Mouse (Mus musculus) erythroblast, embryonic 14.5 days (primary cell): Measurements from ENCODE around the gene Adamts10. TPM values are rescaled to one million over a fixed set of nuclear protein-coding genes. Genes with fewer than 3 reads are reported as not detected.

Source experiments
- H3K27me3 ChIP-seq: 2 replicates; pipeline ENCODE4 v1.6.1; 2012; ENCODE audit warnings: inconsistent platforms; ENCODE audit not compliant: control insufficient read depth
- H3K36me3 ChIP-seq: 2 replicates; pipeline ENCODE4 v1.6.1; 2012; ENCODE audit warnings: mild to moderate bottlenecking, inconsistent platforms; ENCODE audit not compliant: control insufficient read depth
- H3K4me1 ChIP-seq: 2 replicates; pipeline ENCODE4 v1.6.1; 2012; ENCODE audit warnings: inconsistent platforms; ENCODE audit not compliant: control insufficient read depth
- H3K4me3 ChIP-seq: replicated peaks from 2 replicates; pipeline ENCODE3; 2012; ENCODE audit warnings: moderate library complexity, mild to moderate bottlenecking, inconsistent platforms
- H3K9me3 ChIP-seq: 2 replicates; pipeline ENCODE4 v1.6.1; 2012; ENCODE audit warnings: low read length, inconsistent platforms, mixed read lengths; ENCODE audit not compliant: control insufficient read depth
- GATA1 ChIP-seq: IDR thresholded peaks from 2 replicates; pipeline ENCODE4 v1.6.1; 2012; ENCODE audit warnings: low read length, inconsistent platforms, mixed read lengths
- TAL1 ChIP-seq: IDR thresholded peaks from 3 replicates; pipeline ENCODE4 v1.6.1; 2012; ENCODE audit warnings: low read length, inconsistent platforms, mixed read lengths
- polyA plus RNA-seq: library from polyadenylated mRNA; stranded (reverse); fragments of >175 nt; gene quantifications from 2 replicates; pipeline ENCODE4 v1.2.3, GENCODE M21; 2012

The Adamts10 gene
- polyA plus RNA-seq, 1 experiment = 0.12 TPM

GRCm38 (mm10) chr17:33584061-33584460, 60.1 kb downstream of the Adamts10 start:
- TF ChIP-seq GATA1 (no peak), TAL1 (no peak)
- H3K4me3 ChIP-seq = no peak overlapping the region
- H3K27me3 ChIP-seq = no peaks in the 10 kb centered on the region
- H3K4me1 ChIP-seq = no peaks in the 10 kb centered on the region
- H3K9me3 ChIP-seq = no peaks in the 10 kb centered on the region
- no peaks in the 10 kb centered on the region for H3K36me3 ChIP-seq

- Histone ChIP-seq H3K36me3 (no peaks in the 10 kb centered on the region), H3K9me3 (no peaks in the 10 kb centered on the region), H3K4me1 (no peaks in the 10 kb centered on the region), H3K4me3 (no peak overlapping the region), H3K27me3 (no peaks in the 10 kb centered on the region)
- TF ChIP-seq TAL1 (no peak), GATA1 (no peak)
Observed at GRCm38 (mm10) chr17:33586011-33586410, 62.0 kb downstream of the Adamts10 start.

- no peak for TF ChIP-seq TAL1
- peaks cover 13% of the 10 kb centered on the region for H3K9me3 ChIP-seq
- H3K27me3 ChIP-seq = no peaks in the 10 kb centered on the region
- H3K4me3 ChIP-seq = no peak overlapping the region
- H3K4me1 ChIP-seq = no peaks in the 10 kb centered on the region
- H3K36me3 ChIP-seq = no peaks in the 10 kb centered on the region
Observed at GRCm38 (mm10) chr17:33597271-33597670, 73.3 kb downstream of the Adamts10 start.

DNA sequence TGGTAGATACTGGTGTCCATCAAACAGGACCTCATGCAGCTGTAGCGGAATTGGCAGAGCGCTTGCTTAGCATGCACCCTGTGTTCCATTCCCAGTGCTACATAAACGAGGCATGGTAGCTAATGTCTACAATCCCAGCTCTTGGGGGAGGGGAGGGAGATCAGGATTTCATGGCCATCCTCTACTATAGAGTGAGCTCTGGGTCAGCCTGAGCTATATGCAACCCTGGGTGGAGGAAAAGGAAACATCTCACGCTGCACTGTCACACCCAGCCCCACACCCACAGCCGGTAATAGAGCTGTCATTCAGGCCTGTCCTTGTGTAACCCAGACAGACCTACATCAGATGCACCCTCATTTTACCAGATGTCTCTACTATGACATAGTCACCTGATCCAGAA, 74.5 kb downstream of the Adamts10 start:
- Histone ChIP-seq H3K4me3 (no peak overlapping the region), H3K27me3 (no peaks in the 10 kb centered on the region), H3K9me3 (peaks cover 13% of the 10 kb centered on the region), H3K36me3 (no peaks in the 10 kb centered on the region), H3K4me1 (no peaks in the 10 kb centered on the region)
- TF ChIP-seq GATA1 (no peak), TAL1 (no peak)

GRCm38 (mm10) chr17:33599836-33600475, 76.0 kb downstream of the Adamts10 start:
- no peak for TF ChIP-seq TAL1
- TF ChIP-seq GATA1 = no peak

DNA sequence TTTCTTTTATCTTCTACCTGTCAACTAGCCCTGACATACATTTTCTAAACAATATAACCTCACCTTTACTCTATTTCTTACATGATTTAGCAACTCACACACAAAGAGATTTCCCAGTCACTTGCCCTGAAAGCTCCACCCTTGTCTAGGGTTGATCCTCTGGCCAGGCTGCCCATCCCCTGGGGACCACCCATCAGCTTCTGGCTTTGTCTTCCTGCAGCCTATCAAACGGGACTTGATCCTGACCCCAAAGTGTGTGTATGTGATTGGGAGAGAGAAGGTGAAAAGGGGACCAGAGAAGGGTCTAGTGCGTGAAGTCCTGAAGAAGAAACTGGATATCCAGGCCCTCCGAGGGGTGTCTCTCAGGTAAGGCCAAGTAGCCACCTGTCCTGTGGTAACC, 76.8 kb downstream of the Adamts10 start:
- Histone ChIP-seq H3K27me3 (no peaks in the 10 kb centered on the region), H3K9me3 (peaks cover 13% of the 10 kb centered on the region), H3K4me1 (no peaks in the 10 kb centered on the region), H3K36me3 (no peaks in the 10 kb centered on the region), H3K4me3 (no peak overlapping the region)
- no peak for TF ChIP-seq GATA1
- TF ChIP-seq TAL1 = no peak

More at GRCm38 (mm10) chr17:33599836-33600475, 76.0 kb downstream of the Adamts10 start:
- no peaks in the 10 kb centered on the region for H3K27me3 ChIP-seq
- H3K4me3 ChIP-seq = no peak overlapping the region
- no peaks in the 10 kb centered on the region for H3K4me1 ChIP-seq
- no peaks in the 10 kb centered on the region for H3K36me3 ChIP-seq
- H3K9me3 ChIP-seq = peaks cover 13% of the 10 kb centered on the region

- Histone ChIP-seq H3K4me1 (peaks cover 6% of the 10 kb centered on the region), H3K27me3 (no peaks in the 10 kb centered on the region), H3K9me3 (peaks cover 13% of the 10 kb centered on the region), H3K36me3 (no peaks in the 10 kb centered on the region), H3K4me3 (no peak overlapping the region)
- TF ChIP-seq GATA1 = no peak
- TF ChIP-seq TAL1 = no peak
Observed at GRCm38 (mm10) chr17:33601947-33602346, 77.9 kb downstream of the Adamts10 start.

Other genes starting within 250 kb of the Adamts10 start
- gene Zfp955b, start 234.7 kb upstream of the Adamts10 start, polyA plus RNA-seq = 0.01 and 0.02 TPM in 2 replicates
- 0.03 TPM in 1 of 2 replicates, not detected in the other for gene Zfp81, start 165.3 kb upstream of the Adamts10 start, polyA plus RNA-seq
- 0.04 and 0.07 TPM in 2 replicates for gene Zfp101, start 129.6 kb upstream of the Adamts10 start, polyA plus RNA-seq
- gene Actl9, start 91.3 kb upstream of the Adamts10 start, polyA plus RNA-seq = not detected in 2 replicates
- 0.06 TPM in 2 replicates for gene Myo1f, start 31.5 kb downstream of the Adamts10 start, polyA plus RNA-seq
- gene Zfp414, start 104.9 kb downstream of the Adamts10 start, polyA plus RNA-seq = 14.9 and 17.2 TPM in 2 replicates
- gene Pram1, start 113.9 kb downstream of the Adamts10 start, polyA plus RNA-seq = 0.09 and 0.12 TPM in 2 replicates
- gene Hnrnpm, start 162.7 kb downstream of the Adamts10 start, polyA plus RNA-seq = 33.0 and 43.0 TPM in 2 replicates
- 80.5 and 112 TPM in 2 replicates for gene March2, start 194.5 kb downstream of the Adamts10 start, polyA plus RNA-seq
- gene Rab11b, start 236.3 kb downstream of the Adamts10 start, polyA plus RNA-seq = 26.5 and 41.4 TPM in 2 replicates